Mouse (Mus musculus) liver, adult 2 months (tissue): ENCODE measurements at regions not wholly inside any gene's neighbourhood (a gene's known extent, or its start where the extent isn't known, plus 50 kb on each side); places are given as distances from the start of the nearest gene placed in this dataset.

Experiments used
- CTCF ChIP-seq: fragments of 200-500 bp; IDR thresholded peaks from 2 replicates; pipeline ENCODE4 v1.5.1; 2011; ENCODE audit warnings: low read depth, low read length, control low read depth
- POLR2A ChIP-seq: fragments of 200-500 bp; IDR thresholded peaks from 2 replicates; pipeline ENCODE4 v1.6.1; 2011; ENCODE audit warnings: low read length, control low read depth; ENCODE audit not compliant: insufficient read depth; ENCODE audit errors: extremely low read depth

DNA sequence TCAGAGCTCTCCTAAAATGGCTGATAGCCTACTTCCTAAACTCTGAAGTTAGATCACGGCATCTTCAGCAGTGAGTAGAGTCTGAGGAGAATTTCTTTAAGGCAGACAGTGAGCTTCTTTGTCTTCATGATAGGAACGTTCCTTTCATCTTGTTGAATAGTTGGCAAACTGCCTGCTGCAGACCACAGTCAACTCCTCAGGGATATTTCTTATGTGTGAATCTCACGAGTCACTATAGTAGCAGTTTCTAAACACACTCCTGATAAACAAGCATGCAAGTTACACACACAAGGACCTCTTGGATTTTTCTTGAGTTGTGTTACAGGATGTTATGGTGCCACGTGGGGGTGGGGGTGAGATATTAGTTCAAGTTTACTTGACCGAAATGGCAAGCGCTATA is 205.2 kb downstream of the Gm11077 start:
- TF ChIP-seq POLR2A (no peak), CTCF (no peak)
